Mouse (Mus musculus) liver, postnatal 0 days (tissue): ENCODE results near the gene Thrsp. TPM values are rescaled to one million over a fixed set of nuclear protein-coding genes. Genes with fewer than 3 reads are reported as not detected.
A peak's percentile ranks its signal among the peaks of the same experiment; 100 is the strongest.

Source experiments
- ATAC-seq: fragments of 200-750 bp; cut with Nextera tagmentation; 2 replicates; pipeline ENCODE4 v1.8.0; 2017; ENCODE audit warnings: mild to moderate bottlenecking, moderate library complexity
- DNase-seq: peaks from one replicate; pipeline ENCODE4 v3.0.0-alpha.2; 2016
- H3K27ac ChIP-seq: fragments of 300-500 bp; sonication (generic); 2 replicates; pipeline ENCODE4 v1.5.1; 2014; ENCODE audit warnings: antibody characterized with exemption, moderate library complexity, mild to moderate bottlenecking, low read depth
- H3K27me3 ChIP-seq: fragments of 300-500 bp; sonication (generic); 2 replicates; pipeline ENCODE4 v1.6.1; 2014; ENCODE audit warnings: low read length, control low read depth, mixed read lengths; ENCODE audit not compliant: insufficient read depth
- H3K36me3 ChIP-seq: fragments of 300-500 bp; sonication (generic); replicated peaks from 2 replicates; pipeline ENCODE4 v1.6.1; 2014; ENCODE audit warnings: mild to moderate bottlenecking, control low read depth, low read length, moderate library complexity, mixed read lengths; ENCODE audit not compliant: insufficient read depth
- H3K4me1 ChIP-seq: fragments of 300-500 bp; sonication (generic); 2 replicates; pipeline ENCODE4 v1.6.1; 2014; ENCODE audit warnings: antibody characterized with exemption, mild to moderate bottlenecking, control low read depth; ENCODE audit not compliant: insufficient read depth
- H3K4me2 ChIP-seq: fragments of 300-500 bp; sonication (generic); 2 replicates; pipeline ENCODE4 v1.6.1; 2014; ENCODE audit warnings: low read depth, mild to moderate bottlenecking, low read length, moderate library complexity, mixed read lengths
- H3K4me3 ChIP-seq: fragments of 300-500 bp; sonication (generic); 2 replicates; pipeline ENCODE4 v1.5.1; 2014; ENCODE audit warnings: low read depth, low read length
- H3K9ac ChIP-seq: fragments of 300-500 bp; sonication (generic); replicated peaks from 2 replicates; pipeline ENCODE4 v1.6.1; 2014; ENCODE audit warnings: mild to moderate bottlenecking, moderate library complexity
- H3K9me3 ChIP-seq: fragments of 300-500 bp; sonication (generic); 2 replicates; pipeline ENCODE4 v1.6.1; 2016; ENCODE audit warnings: mild to moderate bottlenecking, control low read depth, low read length, mixed read lengths
- CTCF ChIP-seq: sonication (generic); IDR thresholded peaks from 2 replicates; pipeline ENCODE4 v1.5.1; 2016; ENCODE audit warnings: antibody characterized with exemption, low read depth
- EP300 ChIP-seq: IDR thresholded peaks from 2 replicates; pipeline ENCODE4 v1.6.1; 2016; ENCODE audit warnings: antibody characterized with exemption, low read depth, mild to moderate bottlenecking
- WGBS: fragments of 180-500 bp; shearing (Covaris S2); extraction: QIAGEN DNeasy Blood & Tissue Kit; methylation state at CpG from one replicate; pipeline ENCODE4 v1.1.7; 2014; ENCODE audit not compliant: insufficient replicate concordance; 5-methylcytosine and 5-hydroxymethylcytosine counted together
- polyA plus RNA-seq: library from polyadenylated mRNA; unstranded; fragments of >200 nt; fragmentation: Nextera tagmentation; extraction: Ambion mirVana; gene quantifications from 2 replicates; pipeline ENCODE4 v1.2.1, GENCODE M21; 2015

Thrsp gene
- polyA plus RNA-seq, 1 experiment from 2014 or later: 2.1 TPM

DNA sequence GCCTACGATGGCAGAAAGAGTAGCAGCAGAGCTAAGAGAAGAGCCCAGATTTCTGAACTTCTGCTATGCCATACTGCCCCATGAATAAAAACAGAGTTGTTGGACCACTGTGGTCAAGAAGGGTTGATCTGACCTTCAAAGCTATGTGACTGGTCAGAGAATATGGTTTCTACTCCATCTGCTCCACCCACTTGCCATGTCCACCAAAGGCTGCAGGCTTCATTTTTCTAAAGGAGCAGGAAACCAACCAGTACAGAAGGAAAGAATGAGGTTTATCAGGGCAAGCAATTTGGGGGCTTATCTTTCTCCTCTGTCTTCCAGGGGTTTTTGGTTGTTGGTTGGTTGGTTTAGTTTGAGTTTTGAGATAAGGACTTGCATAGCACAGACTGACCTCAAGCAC, 3.5 kb downstream of the Thrsp start:
- no peak overlapping the region for H3K27ac ChIP-seq
- no peak for ATAC-seq

DNA sequence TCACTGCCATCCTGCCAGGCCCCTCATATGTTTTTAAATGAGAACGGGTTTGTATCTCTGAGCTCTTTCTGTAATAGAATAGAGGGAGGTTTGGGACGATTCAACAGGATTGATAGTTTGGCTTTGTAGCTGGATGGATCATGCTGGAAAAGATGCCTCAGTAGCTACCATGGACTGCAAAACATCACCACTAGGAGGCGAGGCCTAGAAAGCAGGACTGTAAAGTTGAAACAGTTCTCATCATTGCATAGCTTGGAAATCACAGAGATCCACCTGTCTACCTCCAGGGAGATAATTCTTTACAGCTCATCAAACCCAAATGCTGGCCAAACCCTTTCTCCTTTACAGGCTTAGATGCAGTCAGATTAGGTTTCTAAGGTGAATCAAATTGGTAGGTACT, 6.0 kb downstream of the Thrsp start:
- TF ChIP-seq EP300 (no peak), CTCF (peak; percentile 47)
- Histone ChIP-seq H3K4me2 (no peak overlapping the region), H3K27ac (no peak overlapping the region), H3K27me3 (no peaks in the 10 kb centered on the region), H3K4me3 (no peak overlapping the region), H3K36me3 (peaks cover 22% of the 10 kb centered on the region), H3K4me1 (no peaks in the 10 kb centered on the region), H3K9ac (no peak overlapping the region), H3K9me3 (no peaks in the 10 kb centered on the region)
- DNase-seq: no peak
- no peak for ATAC-seq
- 71% methylated on average over 3 of the region's 3 CpGs for WGBS

More for the DNA sequence above, 3.5 kb downstream of the Thrsp start:
- H3K9ac ChIP-seq: no peak overlapping the region
- H3K27me3 ChIP-seq: no peaks in the 10 kb centered on the region
- H3K9me3 ChIP-seq: no peaks in the 10 kb centered on the region
- WGBS: 85% methylated on average over 1 of the region's 1 CpGs
- peaks cover 17% of the 10 kb centered on the region for H3K36me3 ChIP-seq
- no peak overlapping the region for H3K4me2 ChIP-seq
- peaks cover 10% of the 10 kb centered on the region for H3K4me1 ChIP-seq
- no peak for DNase-seq
- TF ChIP-seq EP300 (no peak), CTCF (no peak)
- H3K4me3 ChIP-seq: no peak overlapping the region

DNA sequence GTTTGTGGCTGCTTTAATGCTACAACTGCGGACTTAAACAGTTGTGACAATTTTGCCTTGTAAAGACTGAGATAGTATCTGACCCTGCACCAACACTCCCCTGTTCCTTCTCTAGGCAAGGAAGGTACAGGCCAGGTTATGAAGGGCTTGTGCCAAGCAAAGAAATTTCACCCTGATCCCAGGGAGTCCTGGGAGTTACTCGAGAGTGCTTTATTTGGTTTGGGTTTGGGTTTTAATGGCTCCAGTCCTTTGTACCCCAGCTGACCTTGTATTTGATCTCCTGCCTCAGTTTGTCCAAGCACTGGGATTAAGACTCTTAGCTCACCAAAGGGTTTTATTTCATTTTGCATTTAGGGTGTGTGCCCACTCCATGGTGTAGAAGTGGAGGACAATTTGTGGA, 6.4 kb downstream of the Thrsp start:
- Histone ChIP-seq H3K4me3 (no peak overlapping the region), H3K4me2 (no peak overlapping the region), H3K4me1 (no peaks in the 10 kb centered on the region), H3K27me3 (no peaks in the 10 kb centered on the region), H3K9me3 (no peaks in the 10 kb centered on the region), H3K9ac (no peak overlapping the region), H3K36me3 (peaks cover 22% of the 10 kb centered on the region), H3K27ac (no peak overlapping the region)
- TF ChIP-seq CTCF (no peak), EP300 (no peak)
- 88% methylated on average over 2 of the region's 2 CpGs for WGBS
- no peak for DNase-seq
- no peak for ATAC-seq

DNA sequence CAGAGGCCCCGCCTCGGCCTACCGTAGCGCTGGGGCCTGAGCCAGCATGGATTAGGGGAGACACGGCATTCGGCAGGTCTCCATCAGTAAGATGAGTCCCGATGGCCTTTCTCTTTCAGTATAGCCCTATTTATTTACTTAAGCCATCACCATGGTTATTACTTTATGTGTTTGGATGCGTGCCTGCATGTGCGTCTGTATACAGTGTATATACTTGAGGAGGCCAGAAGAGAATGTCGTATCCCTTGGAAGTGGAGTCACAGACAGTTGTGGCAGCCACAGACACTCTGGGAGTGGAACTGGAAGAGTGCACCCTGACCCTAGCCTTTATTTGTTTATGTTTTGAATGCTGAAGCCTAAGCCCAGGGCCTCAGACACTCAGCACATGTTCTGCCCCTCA, 10.4 kb downstream of the Thrsp start:
- TF ChIP-seq CTCF (no peak), EP300 (no peak)
- Histone ChIP-seq H3K27ac (no peak overlapping the region), H3K9ac (no peak overlapping the region), H3K4me3 (no peak overlapping the region), H3K9me3 (no peaks in the 10 kb centered on the region), H3K4me2 (no peak overlapping the region), H3K27me3 (no peaks in the 10 kb centered on the region), H3K36me3 (peaks cover 22% of the 10 kb centered on the region), H3K4me1 (no peaks in the 10 kb centered on the region)
- DNase-seq: no peak
- 85% methylated on average over 10 of the region's 10 CpGs for WGBS
- no peak for ATAC-seq

DNA sequence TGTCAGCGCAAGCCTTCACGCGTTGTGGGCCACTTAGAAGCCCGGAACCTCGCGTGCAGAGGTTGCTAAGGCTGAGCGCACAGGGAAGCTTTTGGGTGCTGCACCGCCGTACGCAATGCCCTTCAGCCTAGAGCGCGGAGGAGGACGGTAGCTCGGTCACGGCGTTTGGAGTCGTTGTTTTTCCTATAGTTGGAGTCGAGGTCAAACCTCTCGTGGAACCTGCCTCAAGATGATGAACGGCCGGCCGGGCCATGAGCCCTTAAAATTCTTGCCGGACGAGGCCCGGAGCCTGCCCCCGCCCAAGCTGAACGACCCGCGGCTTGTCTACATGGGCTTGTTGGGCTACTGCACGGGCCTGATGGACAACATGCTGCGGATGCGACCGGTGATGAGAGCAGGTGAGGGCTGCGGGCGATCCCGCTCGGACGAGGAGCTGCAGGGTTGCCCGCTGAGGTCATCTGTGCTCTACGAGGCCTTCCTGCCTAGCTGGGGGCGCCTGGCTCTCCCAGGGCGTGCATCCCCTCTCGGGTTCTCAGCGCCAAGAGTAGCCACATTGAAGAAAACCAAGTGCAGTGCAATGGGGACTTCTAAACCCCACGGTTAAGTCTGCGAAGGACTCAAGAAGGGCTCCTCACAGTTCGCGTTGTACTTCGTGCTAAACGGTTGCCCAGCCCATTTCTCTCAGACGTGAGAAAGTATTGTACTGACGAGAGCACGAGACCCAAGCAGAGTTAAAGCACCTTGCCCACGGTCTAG, 17.4 kb downstream of the Thrsp start, which contains the start of gene Ndufc2:
Ndufc2 (plus strand) TSS at position 44 of the 756 bp plus-strand sequence.
- Histone ChIP-seq H3K9ac (peak within 1 kb of the TSS; percentile 90), H3K27me3 (no peaks in the 10 kb centered on the region), H3K36me3 (no peaks in the 10 kb centered on the region), H3K4me2 (peak within 1 kb of the TSS; percentile 70), H3K27ac (peak within 1 kb of the TSS; percentile 90), H3K4me1 (peaks cover 12% of the 10 kb centered on the region), H3K9me3 (no peaks in the 10 kb centered on the region), H3K4me3 (peak within 1 kb of the TSS; percentile 78)
- WGBS: under 1% methylated on average over 54 of the region's 54 CpGs
- ATAC-seq (peak; percentile 93), DNase-seq (peak; percentile 85)
- TF ChIP-seq EP300 (no peak), CTCF (no peak)

DNA sequence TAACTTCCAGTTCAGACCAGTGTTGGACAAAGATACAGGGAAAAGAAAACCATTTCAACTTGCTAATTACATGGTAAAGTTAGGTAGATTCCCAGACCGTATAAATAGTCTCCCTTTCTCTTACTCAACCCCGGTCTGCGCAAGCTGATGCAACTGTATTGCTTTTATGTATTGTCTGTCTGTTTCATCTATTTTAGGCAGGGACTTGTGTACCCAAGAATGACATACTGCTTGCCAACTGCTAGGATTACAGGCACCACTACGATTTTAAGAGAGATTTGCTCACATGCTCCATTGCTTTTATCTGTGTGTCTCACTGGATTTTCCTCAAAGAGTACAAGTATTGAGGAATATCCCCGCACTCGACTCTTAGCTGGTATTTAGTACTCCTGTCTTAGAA, 18.6 kb downstream of the Thrsp start:
- DNase-seq: no peak
- Histone ChIP-seq H3K4me1 (peaks cover 12% of the 10 kb centered on the region), H3K36me3 (no peaks in the 10 kb centered on the region), H3K27ac (peak overlapping the region; percentile 90; the same call in 1 of the 2 replicates), H3K4me2 (no peak overlapping the region), H3K4me3 (no peak overlapping the region), H3K9me3 (no peaks in the 10 kb centered on the region), H3K27me3 (no peaks in the 10 kb centered on the region), H3K9ac (no peak overlapping the region)
- ATAC-seq: peak; percentile 51
- WGBS: 67% methylated on average over 6 of the region's 6 CpGs
- TF ChIP-seq EP300: no peak
- no peak for TF ChIP-seq CTCF
